Mouse (Mus musculus) cerebellum, postnatal 4 days (tissue): Measurements from ENCODE around the gene Lrpprc.

Experiments used
- DNase-seq, 2 experiments: peaks; one replicate each; pipeline ENCODE4 v3.0.0; 2022; ENCODE audit warnings: low spot score in 2 of 2, mixed read lengths in 1 of 2

Gene Lrpprc

DNA sequence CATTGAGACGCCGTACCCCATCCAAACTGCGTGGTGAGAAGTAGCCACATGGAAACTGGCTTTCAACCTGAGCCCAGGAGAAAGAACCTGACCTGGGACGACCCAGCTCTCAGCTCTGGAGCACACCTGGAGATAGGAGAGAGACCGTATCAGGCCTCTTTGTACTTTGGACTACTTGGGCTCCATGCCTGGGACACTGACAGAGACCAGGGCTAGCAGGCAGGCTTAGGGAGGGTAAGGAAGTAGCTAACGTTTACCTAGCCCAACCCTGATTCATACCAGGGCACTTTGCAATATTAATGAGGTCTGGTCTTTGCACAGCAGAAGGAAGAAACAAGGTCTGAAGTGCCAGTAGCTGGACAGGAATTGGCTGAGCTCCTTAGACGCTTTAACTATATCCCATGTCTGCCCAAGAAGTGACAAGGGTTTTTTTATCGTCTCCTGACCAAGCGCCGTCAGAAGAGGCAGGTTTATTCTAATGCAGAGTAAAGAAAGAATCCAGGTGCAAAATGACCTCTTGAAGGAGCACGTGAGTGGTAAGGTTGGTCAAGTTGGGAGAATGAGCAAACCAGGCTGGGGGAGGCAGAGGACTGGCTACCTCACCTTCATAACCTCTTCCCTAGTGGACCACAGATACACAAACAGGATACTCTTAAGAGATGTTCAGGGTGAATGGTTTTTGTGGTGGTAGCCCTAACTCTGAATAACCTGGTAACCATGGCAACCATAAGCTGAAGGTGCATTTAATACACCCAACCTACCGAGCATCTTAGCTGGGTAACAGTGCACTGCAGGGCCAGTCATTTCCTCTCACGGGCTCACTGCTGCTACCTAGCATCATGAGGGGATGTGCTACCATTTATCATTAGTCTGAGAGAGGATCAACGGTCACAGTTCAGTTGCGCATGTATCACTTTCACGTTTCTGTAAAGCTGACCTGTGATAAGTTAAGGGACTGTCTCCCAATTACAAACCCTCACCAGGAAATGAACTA, 117.9 kb downstream of the Lrpprc start:
- DNase-seq: no peak

DNA sequence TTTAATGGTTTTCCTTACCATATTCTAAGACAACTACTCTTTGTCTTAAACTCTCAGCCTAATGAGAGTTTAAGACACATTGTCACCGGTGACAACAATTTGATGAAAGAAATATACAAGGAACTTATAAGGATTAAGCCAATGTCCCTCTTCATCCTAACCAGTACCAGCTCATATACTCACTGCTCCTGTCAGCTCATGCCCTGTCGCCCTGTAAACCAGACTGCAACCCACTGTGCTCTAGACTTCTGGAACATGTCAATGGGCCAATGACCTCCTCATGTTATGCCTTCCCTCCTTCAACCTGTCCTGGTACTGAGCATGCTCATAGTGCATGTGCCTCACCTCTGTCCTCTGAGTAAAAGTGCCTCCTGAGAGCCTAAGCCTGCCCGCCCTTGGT, 122.7 kb downstream of the Lrpprc start:
- DNase-seq: no peak

DNA sequence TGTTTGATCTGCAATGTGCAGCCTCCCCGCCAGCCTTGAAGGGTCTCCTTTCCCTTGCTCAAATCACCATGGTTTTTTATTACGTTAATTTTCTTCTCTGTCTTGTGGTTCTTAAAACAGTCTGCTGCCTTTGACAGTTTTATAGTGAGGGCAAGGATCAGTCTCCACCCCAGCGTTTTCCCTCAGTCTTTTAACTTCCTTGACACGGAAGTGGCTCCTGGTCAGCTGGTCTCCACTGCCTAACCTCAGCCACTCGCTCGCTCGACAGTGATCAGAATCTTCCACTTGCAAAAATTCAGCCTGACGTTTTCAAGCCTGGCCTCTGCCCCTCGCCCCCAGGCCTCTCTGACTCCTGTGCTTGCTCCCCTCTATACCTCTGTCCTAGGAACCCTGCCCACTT, 124.9 kb downstream of the Lrpprc start:
- no peak for DNase-seq

DNA sequence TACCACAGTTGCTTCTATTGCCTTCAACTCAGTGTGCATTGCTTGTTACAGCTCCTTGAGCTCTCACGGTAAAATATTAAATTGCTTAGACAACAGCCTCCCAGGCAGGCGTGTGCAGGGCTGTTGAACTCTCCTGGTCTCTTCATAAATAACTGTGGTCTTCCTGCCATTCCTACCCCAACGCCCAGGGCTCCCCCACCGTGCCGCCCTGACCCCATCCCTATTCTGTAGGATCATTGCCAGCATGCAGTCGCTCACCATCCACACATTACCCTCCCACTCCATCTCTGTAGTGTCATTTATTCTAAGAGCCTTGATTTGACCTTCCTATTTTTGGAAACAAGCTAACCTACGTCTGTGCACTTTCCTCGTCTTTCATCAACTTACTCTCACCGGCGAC, 125.5 kb downstream of the Lrpprc start:
- DNase-seq: no peak

DNA sequence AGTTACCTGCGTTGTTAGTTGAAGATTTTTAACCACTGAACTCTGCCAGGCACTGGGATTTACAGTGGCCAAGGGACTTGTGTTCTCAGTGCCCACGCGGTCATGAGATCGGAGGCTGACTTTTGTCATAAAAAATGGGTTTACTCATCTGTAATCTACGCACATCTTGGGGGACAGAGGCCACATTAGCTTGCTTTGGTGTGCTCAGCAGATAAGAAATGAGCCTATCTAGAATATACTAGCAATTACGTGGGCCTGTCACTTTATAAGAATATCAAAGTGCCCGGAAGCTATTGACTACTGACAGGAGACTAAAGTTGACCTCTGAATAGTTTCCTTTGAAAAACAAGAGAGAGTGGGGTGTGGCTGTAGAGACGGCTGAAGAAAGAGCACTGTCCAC, 131.6 kb downstream of the Lrpprc start:
- DNase-seq: no peak

DNA sequence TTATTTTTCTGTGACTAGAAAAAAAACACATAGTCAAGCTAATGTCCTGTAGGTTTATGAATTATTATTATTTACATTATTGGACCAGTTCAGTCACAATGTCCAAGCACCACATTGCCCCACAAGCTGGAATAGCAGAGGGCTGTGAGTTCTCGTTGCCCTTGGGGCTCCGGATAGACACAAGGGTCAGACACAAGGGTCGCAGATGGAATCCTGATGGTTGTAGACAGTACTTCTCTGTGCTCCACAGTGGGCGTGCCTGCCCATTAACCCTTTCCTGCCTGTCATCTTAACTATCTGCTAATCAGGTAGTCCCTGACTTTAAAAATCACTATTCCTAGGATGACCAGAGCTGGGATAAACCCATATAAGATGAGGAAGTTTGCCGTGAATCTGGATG, 132.4 kb downstream of the Lrpprc start:
- no peak for DNase-seq

DNA sequence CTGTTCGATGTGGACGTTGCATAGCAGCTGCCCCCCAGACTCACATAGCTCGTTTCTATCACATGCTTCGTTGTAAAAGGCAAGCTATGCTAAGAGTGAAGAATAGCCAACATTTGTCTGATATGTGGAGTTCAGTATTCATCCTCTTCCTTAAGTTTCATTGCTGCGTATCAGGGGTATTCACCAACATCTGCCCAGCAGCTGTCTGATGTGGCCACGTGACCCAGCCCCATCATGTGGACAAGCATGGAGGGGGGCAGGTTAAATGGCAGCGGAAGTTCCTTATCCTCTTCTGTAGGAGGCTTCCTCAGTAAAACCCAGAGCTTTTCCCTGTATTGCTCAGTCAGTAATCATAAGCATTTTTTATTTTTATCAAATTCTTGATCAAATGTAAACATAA, 132.8 kb downstream of the Lrpprc start:
- no peak for DNase-seq

DNA sequence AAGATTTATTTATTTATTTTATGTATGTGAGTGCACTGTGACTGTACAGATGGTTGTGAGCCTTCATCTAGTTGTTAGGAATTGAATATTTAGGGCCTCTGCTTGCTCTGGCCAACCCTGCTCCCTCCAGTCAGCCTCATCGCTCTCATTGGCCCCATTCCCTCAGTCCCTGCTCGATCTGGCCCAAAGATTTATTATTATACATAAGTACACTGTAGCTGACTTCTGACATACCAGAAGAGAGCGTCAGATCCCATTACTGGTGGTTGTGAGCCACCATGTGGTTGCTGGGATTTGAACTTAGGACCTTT, 133.2 kb downstream of the Lrpprc start:
- no peak for DNase-seq

DNA sequence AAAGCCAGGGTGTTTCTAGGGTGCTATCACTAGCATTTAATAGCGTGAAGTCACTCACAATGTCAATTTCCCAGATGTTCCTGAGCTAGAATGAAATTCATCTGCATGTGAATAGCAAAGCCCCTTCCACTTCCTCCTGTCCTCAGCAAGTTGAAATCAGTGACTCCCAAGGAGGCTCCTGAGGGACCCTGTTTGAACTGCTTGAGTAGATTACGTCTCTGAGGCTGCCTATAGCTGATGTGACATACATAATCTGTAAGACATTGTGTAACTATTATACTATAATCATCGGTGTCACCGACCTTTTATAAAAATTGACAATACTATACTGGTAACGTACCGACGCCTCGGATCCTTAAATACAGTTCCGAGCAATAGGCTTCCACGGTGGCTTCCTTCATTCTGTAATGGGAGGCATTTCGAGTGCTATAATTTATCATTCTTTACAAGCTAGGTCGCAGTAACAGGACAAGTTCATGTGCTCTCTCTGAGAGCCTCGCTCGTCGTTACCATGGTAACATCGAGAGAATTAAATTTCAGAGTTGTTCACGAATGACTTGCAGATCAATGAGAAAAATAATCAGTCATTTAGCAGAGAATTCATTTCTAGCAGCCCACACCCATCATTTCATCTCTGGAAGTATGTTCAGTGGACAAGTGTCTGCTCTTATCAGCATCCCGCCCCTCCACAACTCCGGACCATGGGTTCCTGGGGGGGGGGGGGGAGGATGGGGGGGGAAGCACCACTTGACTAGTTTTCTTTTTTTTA, 133.8 kb downstream of the Lrpprc start:
- DNase-seq: no peak

DNA sequence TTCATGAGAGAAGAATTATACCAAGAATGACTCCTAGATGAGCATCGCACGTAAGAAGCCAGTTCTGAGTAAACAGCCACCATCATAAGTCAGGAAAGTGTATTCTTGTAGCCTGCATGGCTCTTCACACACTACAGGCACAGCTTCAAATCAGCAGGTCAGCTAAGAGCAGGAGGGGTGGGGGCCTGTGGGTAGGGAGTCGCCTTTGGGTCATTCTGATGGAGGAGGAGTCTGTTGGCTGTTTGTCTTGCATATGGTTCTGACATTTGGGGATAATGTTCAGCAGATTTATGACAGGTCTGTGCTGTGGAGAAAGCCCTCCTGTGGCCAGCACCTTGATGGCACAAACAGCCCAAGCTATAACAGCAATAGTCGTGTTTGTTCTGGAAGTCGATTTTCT, 134.4 kb downstream of the Lrpprc start:
- no peak for DNase-seq
